Mouse (Mus musculus) G1E (cell line): ENCODE data around the gene Col7a1.

Source experiments
- CTCF ChIP-seq: IDR thresholded peaks from 2 replicates; pipeline ENCODE4 v1.5.1; 2012; ENCODE audit warnings: low read depth, low read length, inconsistent platforms, mixed read lengths
- GATA1 ChIP-seq: IDR thresholded peaks from 2 replicates; pipeline ENCODE4 v1.6.1; 2012; ENCODE audit warnings: borderline replicate concordance, low read length, inconsistent platforms, mixed read lengths
- GATA2 ChIP-seq: IDR thresholded peaks from 2 replicates; pipeline ENCODE4 v1.6.1; 2012; ENCODE audit warnings: low read depth, low read length, inconsistent platforms, borderline replicate concordance
- POLR2AphosphoS5 ChIP-seq: IDR thresholded peaks from 2 replicates; pipeline ENCODE4 v1.6.1; 2012; ENCODE audit warnings: low read depth, low read length, inconsistent platforms; ENCODE audit not compliant: insufficient replicate concordance
- TAL1 ChIP-seq: conservative IDR thresholded peaks from 2 replicates; pipeline ENCODE4 v1.6.1; 2012; ENCODE audit warnings: low read depth, low read length, inconsistent platforms, mixed read lengths

GRCm38 (mm10) chr9:109015397-109015796 lies 62.0 kb downstream of the Col7a1 start:
- TF ChIP-seq CTCF (no peak), GATA1 (no peak), GATA2 (no peak), TAL1 (no peak), POLR2AphosphoS5 (no peak)
